Mouse (Mus musculus): ENCODE measurements around the gene Abi2. TPM values are rescaled to one million over a fixed set of nuclear protein-coding genes. Genes with fewer than 3 reads are reported as not detected.

Abi2 gene
- 37.5 and 39.6 TPM in 2 replicates for polyA plus RNA-seq (2015; fragmentation: Nextera tagmentation; extraction: Ambion mirVana)

DNA sequence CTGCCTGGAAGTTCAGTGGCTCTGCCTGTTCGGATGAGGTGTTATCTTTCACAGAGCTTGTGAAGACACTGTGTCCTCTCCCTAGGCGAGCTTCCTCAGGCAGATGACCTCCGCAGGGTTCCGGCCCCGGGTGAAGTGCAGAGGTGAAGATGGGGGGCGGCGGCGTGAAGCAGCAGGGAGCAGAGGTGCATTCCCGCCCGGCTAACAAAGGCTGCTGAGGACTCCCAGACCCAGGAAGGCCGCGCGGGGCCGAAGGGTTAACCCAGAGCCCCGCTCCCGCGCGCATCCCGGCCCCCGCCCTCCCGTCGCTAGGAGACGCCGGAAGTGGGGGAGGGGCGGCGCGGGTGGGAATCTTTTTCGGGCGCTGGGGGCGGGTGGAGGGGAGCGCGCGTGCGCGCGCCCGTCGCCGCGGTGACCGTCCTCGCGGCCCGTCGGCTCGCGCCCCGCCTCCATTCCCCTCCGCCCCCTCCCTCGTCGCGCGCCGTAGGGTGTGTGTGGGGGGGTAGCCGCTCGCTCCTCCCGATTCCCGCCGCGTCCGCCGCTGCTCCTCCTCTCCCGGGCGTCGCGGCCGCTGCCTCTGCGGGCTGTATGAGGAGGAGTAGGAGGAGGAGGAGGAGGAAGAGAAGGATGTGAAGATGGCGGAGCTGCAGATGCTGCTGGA, at the start of gene Abi2:
Gene Abi2 (plus strand): TSS at position 452 of the 661 bp plus-strand sequence.
- Histone ChIP-seq H3K9me3 (replicated peaks) (no peaks in the 10 kb centered on the region), H3K27ac (peak within 1 kb of the TSS; percentile 97), H3K36me3 (no peaks in the 10 kb centered on the region), H3K9ac (peak within 1 kb of the TSS; percentile 78), H3K4me2 (peak within 1 kb of the TSS; percentile 69), H3K27me3 (no peaks in the 10 kb centered on the region), H3K4me3 (replicated peaks) (peak within 1 kb of the TSS; percentile 94), H3K4me1 (peaks cover 15% of the 10 kb centered on the region)
- 0% methylated on average over 57 of the region's 69 CpGs for WGBS
- peak; percentile 95 for ATAC-seq (replicated peaks; ENCODE audit: low FRiP score)

DNA sequence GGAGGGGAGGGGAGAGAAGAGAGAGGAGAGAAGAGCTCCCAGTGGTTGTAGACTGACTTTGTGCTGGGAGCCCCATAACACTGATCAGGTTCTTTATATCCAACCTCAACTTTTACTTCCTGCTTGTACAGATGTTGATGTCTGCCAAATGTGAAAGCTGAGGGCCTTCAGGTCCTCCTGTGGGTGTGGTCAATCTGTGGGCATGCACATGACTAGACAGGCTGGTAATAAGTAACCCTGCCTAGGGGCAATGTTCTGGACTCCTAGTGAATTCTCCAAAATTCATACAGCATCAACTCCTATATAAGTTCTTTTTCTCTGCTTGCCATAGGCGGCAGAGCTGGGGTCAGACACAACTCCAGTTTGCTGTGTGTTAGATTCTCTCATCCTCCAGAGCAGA, 47.8 kb upstream of the Abi2 start:
- no peak overlapping the region for H3K4me2 ChIP-seq

DNA sequence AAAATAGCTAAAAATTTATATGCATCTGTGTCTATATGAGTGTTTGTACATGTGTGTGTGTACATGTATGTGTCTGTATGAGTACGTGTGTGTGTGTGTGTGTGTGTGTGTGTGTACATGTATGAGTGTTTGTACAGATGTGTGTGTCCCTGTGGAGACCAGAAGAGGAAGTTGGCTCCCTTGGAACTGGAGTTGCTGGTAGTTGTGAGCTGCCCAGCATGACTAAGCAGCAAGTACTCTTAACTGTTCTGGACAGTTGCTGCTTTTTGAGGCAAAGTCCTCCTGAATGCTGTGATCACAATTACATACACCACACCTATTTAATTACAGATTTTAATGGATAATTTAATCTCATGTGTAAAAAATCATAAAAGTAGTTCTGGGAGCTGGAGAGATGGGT, 32.9 kb upstream of the Abi2 start:
- H3K27ac ChIP-seq: no peak overlapping the region
- no peaks in the 10 kb centered on the region for H3K27me3 ChIP-seq
- no peaks in the 10 kb centered on the region for H3K9me3 ChIP-seq (replicated peaks)
- ATAC-seq (replicated peaks; ENCODE audit: low FRiP score): no peak
- H3K9ac ChIP-seq: no peak overlapping the region
- H3K4me2 ChIP-seq: no peak overlapping the region
- no peak overlapping the region for H3K4me3 ChIP-seq (replicated peaks)
- H3K4me1 ChIP-seq: no peaks in the 10 kb centered on the region
- peaks cover 81% of the 10 kb centered on the region for H3K36me3 ChIP-seq
- 96% methylated on average over 1 of the region's 1 CpGs for WGBS

More for the DNA sequence above, 47.8 kb upstream of the Abi2 start:
- Histone ChIP-seq H3K27ac (no peak overlapping the region), H3K4me3 (replicated peaks) (no peak overlapping the region), H3K4me1 (no peaks in the 10 kb centered on the region), H3K27me3 (no peaks in the 10 kb centered on the region), H3K36me3 (peaks cover 42% of the 10 kb centered on the region), H3K9ac (no peak overlapping the region), H3K9me3 (replicated peaks) (no peaks in the 10 kb centered on the region)
- 94% methylated on average over 1 of the region's 1 CpGs for WGBS
- no peak for ATAC-seq (replicated peaks; ENCODE audit: low FRiP score)

DNA sequence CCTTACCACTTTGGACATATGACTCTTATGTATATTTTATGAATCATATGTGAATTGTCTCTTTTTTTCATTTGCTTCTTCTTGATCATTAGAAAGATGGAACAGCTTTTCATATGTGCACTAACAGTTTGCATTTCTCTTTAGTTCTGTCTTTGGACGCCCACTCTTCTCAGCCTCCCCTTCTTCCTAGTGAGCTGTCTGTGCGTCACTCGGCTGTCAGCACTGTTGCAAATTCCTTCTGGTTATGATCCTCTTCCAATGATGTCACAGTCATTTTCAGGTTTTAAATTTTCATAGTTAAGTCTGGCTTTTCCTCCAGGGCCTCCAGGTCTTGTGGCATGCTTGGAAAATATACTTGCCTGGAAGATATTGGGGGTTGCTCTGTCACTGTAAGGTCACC, 27.5 kb upstream of the Abi2 start:
- WGBS: 93% methylated on average over 3 of the region's 3 CpGs
- Histone ChIP-seq H3K4me2 (no peak overlapping the region), H3K27ac (no peak overlapping the region)

DNA sequence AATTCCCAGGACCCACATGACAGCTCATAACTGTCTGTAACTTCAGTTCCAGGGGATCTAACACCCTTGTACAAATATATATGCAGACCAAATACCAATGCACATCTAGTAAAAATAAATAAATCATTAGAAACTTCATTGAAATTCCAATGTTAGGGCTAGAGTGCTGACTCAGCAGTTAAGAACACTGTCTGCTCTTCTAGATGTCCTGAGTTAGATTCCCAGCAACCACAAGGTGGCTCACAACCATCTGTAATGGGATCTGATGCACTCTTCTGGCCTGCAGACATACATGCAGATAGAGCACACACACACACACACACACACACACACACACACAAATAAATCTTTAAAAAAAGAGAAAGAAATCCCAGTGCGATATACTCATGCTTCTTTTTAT, 4.6 kb upstream of the Abi2 start:
- Histone ChIP-seq H3K9me3 (replicated peaks) (no peaks in the 10 kb centered on the region), H3K27ac (no peak overlapping the region), H3K4me1 (0 out of 2 replicates have a peak, but pooled peaks cover 5% of the 10 kb centered on the region), H3K9ac (no peak overlapping the region), H3K4me3 (replicated peaks) (no peak overlapping the region), H3K27me3 (no peaks in the 10 kb centered on the region), H3K4me2 (no peak overlapping the region), H3K36me3 (no peaks in the 10 kb centered on the region)
- 94% methylated on average over 1 of the region's 1 CpGs for WGBS
- ATAC-seq (replicated peaks; ENCODE audit: low FRiP score): no peak

More for the DNA sequence above, 27.5 kb upstream of the Abi2 start:
- no peaks in the 10 kb centered on the region for H3K9me3 ChIP-seq (replicated peaks)
- H3K4me1 ChIP-seq: no peaks in the 10 kb centered on the region
- peaks cover 70% of the 10 kb centered on the region for H3K36me3 ChIP-seq
- H3K9ac ChIP-seq: no peak overlapping the region
- H3K27me3 ChIP-seq: no peaks in the 10 kb centered on the region
- no peak for ATAC-seq (replicated peaks; ENCODE audit: low FRiP score)
- no peak overlapping the region for H3K4me3 ChIP-seq (replicated peaks)

DNA sequence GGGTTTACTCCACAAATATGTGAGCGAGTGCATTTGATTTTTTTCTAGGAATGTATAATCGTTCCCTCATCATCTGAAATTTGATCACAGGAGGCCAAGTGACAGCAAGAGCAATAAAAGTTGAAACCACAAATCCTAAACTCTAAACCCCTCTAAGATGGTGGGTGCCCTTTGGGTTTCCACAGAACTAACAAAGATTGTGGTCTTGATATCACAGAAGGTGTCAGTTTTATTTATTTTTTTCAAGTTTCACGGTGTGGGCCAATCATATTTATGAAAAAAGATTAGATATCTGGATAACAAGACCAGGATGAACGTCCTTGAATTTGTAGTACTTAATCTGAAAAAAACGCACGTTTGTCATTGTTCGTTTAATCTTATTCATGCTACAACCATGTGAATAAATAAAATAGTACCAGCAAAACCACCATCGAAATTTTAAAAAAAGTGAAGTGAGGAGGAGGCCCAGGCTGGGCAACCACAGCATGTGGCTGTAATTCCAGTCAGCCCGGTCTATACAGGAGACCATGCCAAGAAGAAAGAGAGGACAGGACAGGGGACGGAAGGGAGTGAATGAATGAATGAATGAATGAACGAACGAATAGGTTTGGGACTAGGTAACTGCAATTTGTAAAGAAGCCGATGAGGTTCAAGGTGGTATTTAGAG, 785 bp upstream of the Abi2 start:
- peaks cover 15% of the 10 kb centered on the region for H3K4me1 ChIP-seq
- H3K9ac ChIP-seq: peak overlapping the region; percentile 78
- peak overlapping the region; percentile 69 for H3K4me2 ChIP-seq
- H3K27ac ChIP-seq: peak overlapping the region; percentile 97
- H3K4me3 ChIP-seq (replicated peaks): peak overlapping the region; percentile 94
- no peaks in the 10 kb centered on the region for H3K9me3 ChIP-seq (replicated peaks)
- WGBS: 15% methylated on average over 13 of the region's 13 CpGs
- H3K36me3 ChIP-seq: no peaks in the 10 kb centered on the region
- H3K27me3 ChIP-seq: no peaks in the 10 kb centered on the region
- peak; percentile 40 for ATAC-seq (replicated peaks; ENCODE audit: low FRiP score)

DNA sequence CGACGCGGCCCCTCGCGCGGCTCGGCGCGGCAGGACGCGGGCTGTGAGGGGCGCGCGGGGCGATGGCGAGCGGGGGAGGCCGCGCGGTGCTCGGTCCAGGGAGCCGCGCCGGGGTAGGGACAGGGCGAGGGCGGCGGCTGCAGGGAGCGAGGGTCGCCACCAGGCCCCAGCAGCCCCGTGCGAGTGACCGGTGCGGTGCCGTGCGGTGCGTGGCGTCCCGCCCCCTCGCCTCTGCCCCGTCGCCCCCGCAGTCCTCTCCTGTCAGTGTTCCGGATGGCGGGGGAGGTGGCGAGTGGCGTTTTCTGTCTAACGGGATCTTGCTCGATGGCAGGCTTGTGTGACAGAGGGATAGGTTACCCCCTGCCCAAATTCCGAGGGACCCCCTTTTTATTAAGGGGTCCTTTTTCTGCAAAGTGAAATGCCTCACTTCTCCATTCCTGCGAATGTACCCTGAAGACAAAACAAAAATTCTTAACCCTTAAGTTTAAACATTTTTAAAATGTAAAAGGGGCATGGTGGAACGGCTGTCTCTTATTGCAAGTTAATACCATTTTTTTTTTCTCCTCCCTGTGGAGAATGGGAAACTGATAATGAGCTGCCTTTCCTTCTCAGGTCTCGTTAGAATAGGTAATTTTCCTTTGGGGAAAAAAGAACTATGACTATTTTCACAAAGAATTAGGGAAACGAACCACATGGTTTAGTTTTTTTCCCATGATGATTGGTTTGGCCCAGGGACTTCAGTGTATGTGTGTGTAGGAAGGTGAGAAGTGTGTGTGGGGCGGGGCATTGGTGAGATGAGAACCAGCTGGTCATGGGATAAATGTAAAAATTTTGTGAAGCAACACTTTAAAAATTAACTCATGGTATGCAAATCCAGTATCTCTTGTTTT, 754 bp downstream of the Abi2 start:
- Histone ChIP-seq H3K27ac (peak overlapping the region; percentile 97), H3K27me3 (no peaks in the 10 kb centered on the region), H3K4me3 (replicated peaks) (peak overlapping the region; percentile 94), H3K36me3 (no peaks in the 10 kb centered on the region), H3K9me3 (replicated peaks) (no peaks in the 10 kb centered on the region), H3K4me2 (peak overlapping the region; percentile 69), H3K9ac (peak overlapping the region; percentile 78), H3K4me1 (peaks cover 15% of the 10 kb centered on the region)
- peak; percentile 85 for ATAC-seq (replicated peaks; ENCODE audit: low FRiP score)
- WGBS: 1% methylated on average over 47 of the region's 54 CpGs

DNA sequence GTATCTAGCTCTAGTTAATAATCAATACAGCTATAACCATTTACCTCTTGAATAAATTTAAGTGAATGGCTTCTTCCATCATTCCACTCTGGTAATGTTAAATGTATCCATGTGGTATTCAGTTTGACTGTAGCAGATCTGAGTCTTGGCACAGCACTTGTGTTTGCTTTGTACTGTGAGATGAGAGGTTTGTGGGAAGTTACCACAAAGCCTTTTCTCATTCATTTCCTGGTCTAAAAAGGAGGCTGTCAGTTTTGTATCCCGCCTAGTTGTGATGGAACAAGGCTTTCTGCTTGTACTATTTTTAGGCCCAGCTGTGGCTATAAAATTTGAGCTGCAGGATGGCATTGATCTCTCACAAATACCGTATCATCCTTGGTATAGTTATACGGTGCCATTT, 7.3 kb downstream of the Abi2 start:
- Histone ChIP-seq H3K27ac (no peak overlapping the region), H3K4me1 (peaks cover 7% of the 10 kb centered on the region), H3K36me3 (peaks cover 6% of the 10 kb centered on the region; the same call in 1 of the 2 replicates), H3K9me3 (replicated peaks) (no peaks in the 10 kb centered on the region), H3K27me3 (no peaks in the 10 kb centered on the region), H3K4me3 (replicated peaks) (no peak overlapping the region), H3K9ac (no peak overlapping the region), H3K4me2 (no peak overlapping the region)
- 58% methylated on average over 3 of the region's 3 CpGs for WGBS
- ATAC-seq (replicated peaks; ENCODE audit: low FRiP score): no peak

DNA sequence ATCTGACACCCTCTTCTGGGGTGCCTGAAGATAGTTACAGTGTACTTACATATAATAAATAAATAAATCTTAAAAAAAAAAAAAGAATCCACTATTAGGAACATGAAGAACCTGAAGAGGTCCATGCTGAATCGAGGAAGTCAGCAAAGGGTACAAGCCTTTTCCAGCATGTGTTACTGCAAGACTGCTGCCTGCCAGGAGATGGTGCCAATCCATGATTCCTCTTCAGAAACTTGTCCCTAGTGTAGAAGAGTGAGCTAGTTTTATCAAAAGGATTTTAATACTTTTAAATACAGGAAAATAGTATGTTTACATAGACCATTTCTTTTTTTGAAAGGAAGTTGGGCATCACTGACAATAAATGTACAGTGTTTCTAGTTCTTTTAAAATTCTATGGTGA, 14.5 kb downstream of the Abi2 start:
- WGBS: 95% methylated on average over 1 of the region's 1 CpGs
- Histone ChIP-seq H3K27ac (no peak overlapping the region), H3K4me3 (replicated peaks) (no peak overlapping the region), H3K36me3 (no peaks in the 10 kb centered on the region), H3K27me3 (no peaks in the 10 kb centered on the region), H3K9ac (no peak overlapping the region), H3K4me1 (no peaks in the 10 kb centered on the region), H3K4me2 (no peak overlapping the region), H3K9me3 (replicated peaks) (no peaks in the 10 kb centered on the region)
- ATAC-seq (replicated peaks; ENCODE audit: low FRiP score): no peak

DNA sequence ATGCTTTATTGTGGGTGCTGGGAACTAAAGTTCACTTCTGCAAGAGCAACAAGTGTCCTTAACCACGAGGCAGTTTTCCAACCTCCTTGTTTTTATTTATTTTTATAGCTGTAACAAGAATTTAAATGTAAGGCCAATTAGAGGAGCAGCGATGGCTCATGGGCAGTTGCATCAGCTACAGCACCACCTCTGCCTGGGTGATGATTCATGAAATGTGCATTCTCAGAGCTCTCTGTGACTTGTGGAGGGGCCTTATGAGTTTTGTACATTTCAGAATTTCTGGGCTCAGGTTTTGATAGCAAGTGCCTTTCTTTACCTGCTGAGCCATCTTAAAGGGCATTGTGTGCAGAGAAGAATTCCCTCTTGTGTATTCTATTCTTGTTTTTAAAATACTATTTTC, 18.9 kb downstream of the Abi2 start:
- H3K4me2 ChIP-seq: no peak overlapping the region
- no peaks in the 10 kb centered on the region for H3K9me3 ChIP-seq (replicated peaks)
- H3K4me3 ChIP-seq (replicated peaks): no peak overlapping the region
- no peaks in the 10 kb centered on the region for H3K4me1 ChIP-seq
- H3K36me3 ChIP-seq: no peaks in the 10 kb centered on the region
- no peak overlapping the region for H3K27ac ChIP-seq
- 85% methylated on average over 2 of the region's 2 CpGs for WGBS
- H3K27me3 ChIP-seq: no peaks in the 10 kb centered on the region
- H3K9ac ChIP-seq: no peak overlapping the region
- no peak for ATAC-seq (replicated peaks; ENCODE audit: low FRiP score)

DNA sequence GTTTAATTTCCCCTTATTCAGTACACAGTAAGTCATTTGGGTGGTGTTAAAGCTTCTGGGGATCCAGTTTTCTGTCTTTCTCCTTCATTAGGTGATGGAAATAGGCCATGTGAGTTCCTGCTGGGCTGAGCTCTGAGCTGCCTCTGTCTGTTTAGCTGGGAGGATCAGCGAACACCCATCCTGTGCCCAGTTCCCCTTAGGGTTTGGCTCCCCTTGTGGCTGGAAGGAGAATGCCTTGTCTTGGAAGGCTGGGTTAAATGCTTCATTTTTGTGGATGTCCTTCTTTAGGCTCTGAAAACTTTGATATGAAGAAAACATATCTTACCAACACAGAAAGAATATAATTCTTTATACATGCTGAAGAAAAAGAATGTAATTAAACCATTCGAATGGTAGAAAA, 19.5 kb downstream of the Abi2 start:
- Histone ChIP-seq H3K4me3 (replicated peaks) (no peak overlapping the region), H3K4me1 (no peaks in the 10 kb centered on the region), H3K9ac (no peak overlapping the region), H3K9me3 (replicated peaks) (no peaks in the 10 kb centered on the region), H3K36me3 (no peaks in the 10 kb centered on the region), H3K27ac (no peak overlapping the region), H3K4me2 (no peak overlapping the region), H3K27me3 (no peaks in the 10 kb centered on the region)
- 77% methylated on average over 2 of the region's 2 CpGs for WGBS
- no peak for ATAC-seq (replicated peaks; ENCODE audit: low FRiP score)

DNA sequence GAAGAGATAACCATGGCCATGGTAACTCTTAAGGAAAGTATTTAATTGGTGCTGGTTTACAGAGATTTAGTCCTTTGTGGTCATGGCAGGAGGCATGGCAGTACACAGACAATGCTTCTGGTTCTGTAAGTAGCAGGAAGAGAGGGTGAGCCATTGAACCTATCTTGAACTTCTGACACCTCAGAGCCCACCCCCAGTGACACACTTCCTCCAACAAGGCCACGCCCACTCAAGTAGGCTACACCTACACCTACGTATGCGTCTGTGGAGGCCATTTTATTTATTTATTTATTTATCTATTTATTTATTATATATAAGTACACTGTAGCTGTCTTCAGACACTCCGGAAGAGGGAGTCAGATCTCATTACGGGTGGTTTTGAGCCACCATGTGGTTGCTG, 22.1 kb downstream of the Abi2 start:
- no peak overlapping the region for H3K27ac ChIP-seq
- H3K9ac ChIP-seq: no peak overlapping the region
- no peak overlapping the region for H3K4me2 ChIP-seq
- no peak for ATAC-seq (replicated peaks; ENCODE audit: low FRiP score)
- no peaks in the 10 kb centered on the region for H3K9me3 ChIP-seq (replicated peaks)
- peaks cover 4% of the 10 kb centered on the region; the same call in 1 of the 2 replicates for H3K36me3 ChIP-seq
- H3K4me1 ChIP-seq: no peaks in the 10 kb centered on the region
- H3K4me3 ChIP-seq (replicated peaks): no peak overlapping the region
- WGBS: 91% methylated on average over 5 of the region's 5 CpGs
- H3K27me3 ChIP-seq: no peaks in the 10 kb centered on the region

Measured in kidney, embryonic 15.5 days (tissue).